Mouse (Mus musculus) CH12.LX (cell line): Measurements from ENCODE around the gene Mxd4.

Source experiments
- CTCF ChIP-seq, 2 experiments: IDR thresholded peaks in 1 of 2; conservative IDR thresholded peaks in 1 of 2; 2 replicates each; pipeline ENCODE4 v1.5.1; 2011 to 2012; ENCODE audit warnings: low read depth in 2 of 2, low read length in 2 of 2, improper control_type of control experiment in 1 of 2, inconsistent platforms in 1 of 2, mild to moderate bottlenecking in 1 of 2, moderate library complexity in 1 of 2
- EP300 ChIP-seq: IDR thresholded peaks from 2 replicates; pipeline ENCODE4 v1.6.1; 2011; ENCODE audit warnings: low read length, improper control_type of control experiment
- HCFC1 ChIP-seq: IDR thresholded peaks from 2 replicates; pipeline ENCODE4 v1.6.1; 2012; ENCODE audit warnings: low read depth, mild to moderate bottlenecking, inconsistent platforms, low read length, improper control_type of control experiment
- JUND ChIP-seq: conservative IDR thresholded peaks from 2 replicates; pipeline ENCODE4 v1.6.1; 2011; ENCODE audit warnings: low read depth, low read length, improper control_type of control experiment
- KAT2A ChIP-seq: IDR thresholded peaks from 2 replicates; pipeline ENCODE4 v1.6.1; 2012; ENCODE audit warnings: low read length, improper control_type of control experiment, inconsistent platforms; ENCODE audit not compliant: insufficient replicate concordance
- MXI1 ChIP-seq: IDR thresholded peaks from 2 replicates; pipeline ENCODE4 v1.6.1; 2011; ENCODE audit warnings: mild to moderate bottlenecking, low read depth, low read length, improper control_type of control experiment
- PAX5 ChIP-seq: IDR thresholded peaks from 2 replicates; pipeline ENCODE4 v1.6.1; 2012; ENCODE audit warnings: low read length, inconsistent platforms, mixed read lengths
- POLR2A ChIP-seq: IDR thresholded peaks from 2 replicates; pipeline ENCODE4 v1.6.1; 2011; ENCODE audit warnings: low read depth, mild to moderate bottlenecking, improper control_type of control experiment, low read length
- TBP ChIP-seq: conservative IDR thresholded peaks from 2 replicates; pipeline ENCODE4 v1.6.1; 2011; ENCODE audit warnings: low read depth, low read length, improper control_type of control experiment

DNA sequence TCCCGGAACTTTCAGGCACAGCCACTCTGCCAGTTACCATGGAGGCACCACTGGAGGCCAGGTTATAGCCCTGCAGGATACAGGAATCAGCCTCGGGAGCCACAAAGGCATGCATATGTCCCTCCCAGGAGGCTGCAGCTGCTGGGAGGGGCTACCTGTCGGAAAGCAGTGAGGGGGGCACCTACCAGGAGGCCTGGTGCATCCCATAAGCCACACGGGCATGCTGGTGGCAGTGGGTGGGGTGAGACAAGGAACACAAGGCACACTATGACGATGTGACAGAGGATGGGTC is 12.2 kb downstream of the Mxd4 start:
- no peak for TF ChIP-seq CTCF (conservative IDR thresholded peaks at IDR 0.05 in 1 of 2, IDR thresholded peaks at IDR 0.05 in 1 of 2; ENCODE audit: low read depth in 2 of 2, low read length in 2 of 2)
- no peak for TF ChIP-seq JUND
- no peak for TF ChIP-seq KAT2A
- TF ChIP-seq POLR2A = no peak
- no peak for TF ChIP-seq MXI1
- no peak for TF ChIP-seq EP300
- TF ChIP-seq TBP = no peak
- no peak for TF ChIP-seq HCFC1
- no peak for TF ChIP-seq PAX5
